Mouse (Mus musculus) thymus, postnatal 4 days (tissue): ENCODE data around the gene Sash3.
"Not testable (repeated sequence)": the region's sequence is repeated elsewhere in the genome, so short reads cannot be mapped to it uniquely, and the experiment has no call there.

Experiments
- DNase-seq: peaks from one replicate; pipeline ENCODE4 v3.0.0; 2021

The Sash3 gene

GRCm38 (mm10) chrX:48204469-48204868 lies 58.2 kb downstream of the Sash3 start:
- no peak for DNase-seq

- peak; percentile 60 for DNase-seq
Observed at GRCm38 (mm10) chrX:48207761-48208487, 61.7 kb downstream of the Sash3 start.

- DNase-seq: peak; percentile 90
Observed at GRCm38 (mm10) chrX:48208519-48209185, 62.4 kb downstream of the Sash3 start, which contains the start of gene Zdhhc9. Gene Zdhhc9 (minus strand): TSS chrX:48208878.

- DNase-seq: not testable (repeated sequence)
Observed at GRCm38 (mm10) chrX:48209746-48210145, 63.5 kb downstream of the Sash3 start.
